Mouse (Mus musculus): Measurements from ENCODE around the gene R3hdm2. TPM values are rescaled to one million over a fixed set of nuclear protein-coding genes. Genes with fewer than 3 reads are reported as not detected.

Gene R3hdm2
- total RNA-seq, 2 experiments from 2014 or later: 37.4 to 90.3 TPM

DNA sequence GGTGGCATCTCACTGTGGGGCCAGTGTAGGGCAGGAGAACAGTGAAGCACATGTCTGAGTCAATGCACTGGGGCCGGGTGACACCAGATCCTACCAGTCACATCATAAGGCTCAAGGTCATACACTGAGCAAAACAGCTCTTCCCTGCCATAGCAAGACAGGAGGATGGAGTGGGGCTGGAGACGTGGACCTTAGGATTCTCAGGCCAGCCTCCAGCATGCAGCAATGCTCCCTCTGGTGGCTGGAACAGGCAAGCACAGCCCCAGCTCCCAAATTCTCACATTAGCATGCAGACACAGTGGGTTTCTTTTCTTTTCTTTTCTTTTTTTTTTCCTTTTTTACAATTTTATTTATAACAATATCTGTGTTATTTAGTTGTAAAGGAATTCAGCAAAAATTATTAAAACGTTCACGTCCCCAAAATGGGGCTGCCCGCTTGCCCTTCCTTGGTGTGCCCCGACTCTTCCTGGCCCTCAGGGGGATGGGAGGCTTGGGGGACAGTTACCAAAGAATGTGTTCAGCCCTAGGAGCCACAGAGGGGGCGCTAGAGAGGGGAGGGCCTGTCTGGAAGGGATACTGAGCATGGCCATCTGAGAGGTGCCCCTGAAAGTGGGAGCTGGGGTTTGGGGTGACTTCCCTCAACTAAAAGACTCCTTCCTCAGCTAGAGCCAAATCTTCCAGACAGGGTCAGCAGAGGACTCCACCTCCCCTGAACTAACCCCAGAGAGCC, 157.9 kb downstream of the R3hdm2 start:
- ATAC-seq (replicated peaks; ENCODE audit: poor library complexity): peak; percentile 81

GRCm38 (mm10) chr10:127541510-127541909, 161.4 kb downstream of the R3hdm2 start:
- ATAC-seq (replicated peaks; ENCODE audit: poor library complexity): no peak

GRCm38 (mm10) chr10:127542084-127542483, 162.0 kb downstream of the R3hdm2 start:
- no peak for ATAC-seq (replicated peaks; ENCODE audit: poor library complexity)

DNA sequence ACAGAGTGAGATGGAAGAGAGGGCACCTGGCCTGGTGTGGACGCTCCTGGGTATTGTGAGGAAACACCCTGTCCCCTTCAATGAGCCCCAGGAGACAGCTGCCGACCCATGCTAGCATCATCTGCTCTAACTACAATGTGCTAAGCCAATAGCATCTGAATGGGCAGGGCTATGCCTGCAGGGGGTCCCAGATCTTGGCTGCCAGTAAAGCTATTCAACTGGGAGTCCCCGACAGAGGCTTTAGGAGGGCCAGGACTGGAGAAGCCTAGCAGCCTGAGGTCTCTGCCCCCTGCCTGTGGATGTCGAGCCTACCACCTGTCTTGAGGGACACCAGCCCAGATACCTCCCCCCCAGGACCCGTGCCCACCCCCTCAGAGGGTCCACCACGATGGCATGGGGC, 162.6 kb downstream of the R3hdm2 start:
- ATAC-seq (replicated peaks; ENCODE audit: poor library complexity): no peak

DNA sequence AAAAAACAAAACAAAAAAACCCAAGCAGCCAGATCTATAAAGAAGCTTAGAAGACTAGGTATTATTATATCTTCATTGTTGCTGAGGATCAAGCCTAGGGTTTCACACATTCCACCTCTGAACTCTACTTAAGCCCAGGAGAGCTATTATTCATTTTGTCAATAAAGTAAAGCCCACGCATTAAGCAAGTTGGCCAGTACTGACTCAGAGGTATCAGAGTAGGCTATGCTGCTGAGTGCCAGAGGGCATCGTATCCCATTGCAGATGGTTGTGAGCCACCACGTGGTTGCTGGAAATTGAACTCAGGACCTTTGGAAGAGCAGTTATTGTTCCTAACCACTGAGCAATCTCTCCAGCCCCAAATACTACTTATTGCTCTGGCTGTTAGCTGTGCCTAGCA, 163.8 kb downstream of the R3hdm2 start:
- no peak for ATAC-seq (replicated peaks; ENCODE audit: poor library complexity)

DNA sequence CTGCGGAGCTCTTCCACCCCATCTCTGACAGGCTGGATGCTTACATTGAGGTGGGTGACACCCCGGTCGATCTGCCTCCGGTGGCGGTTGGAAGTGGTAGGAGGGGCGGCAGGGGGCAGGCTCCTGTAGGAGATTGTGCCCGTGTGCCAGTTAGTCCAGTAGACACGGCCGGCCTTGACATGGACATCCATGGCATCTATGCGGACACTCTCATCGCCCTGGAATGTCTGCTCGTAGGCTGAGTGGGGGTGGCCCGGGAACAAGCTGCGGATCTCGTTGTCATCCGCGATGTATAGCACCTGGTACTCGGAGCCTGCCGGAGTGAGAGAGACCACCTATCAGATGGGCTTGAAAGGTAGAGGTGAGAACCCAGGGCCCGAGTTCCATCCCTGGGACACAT, 164.2 kb downstream of the R3hdm2 start:
- no peak for ATAC-seq (replicated peaks; ENCODE audit: poor library complexity)

GRCm38 (mm10) chr10:127546505-127546904, 166.4 kb downstream of the R3hdm2 start:
- ATAC-seq (replicated peaks; ENCODE audit: poor library complexity): peak; percentile 27; the same call in 1 of the 2 replicates

- ATAC-seq (replicated peaks; ENCODE audit: poor library complexity): no peak
Measured at GRCm38 (mm10) chr10:127548236-127548635, 168.1 kb downstream of the R3hdm2 start.

Other genes with a start within 250 kb of the R3hdm2 start
- 212 and 219 TPM in 2 replicates for gene B4galnt1, start 215.1 kb upstream of the R3hdm2 start, total RNA-seq (2015)
- 122 and 139 TPM in 2 replicates for gene B4galnt1, start 215.1 kb upstream of the R3hdm2 start, total RNA-seq (2017)
- gene Slc26a10, start 199.7 kb upstream of the R3hdm2 start, total RNA-seq (2015): not detected in 2 replicates
- gene Slc26a10, start 199.7 kb upstream of the R3hdm2 start, total RNA-seq (2017): 0.84 and 0.87 TPM in 2 replicates
- 1.7 and 3.1 TPM in 2 replicates for gene Arhgef25, start 190.2 kb upstream of the R3hdm2 start, total RNA-seq (2015)
- 3.0 and 5.3 TPM in 2 replicates for gene Arhgef25, start 190.2 kb upstream of the R3hdm2 start, total RNA-seq (2017)
- gene Dtx3, start 184.6 kb upstream of the R3hdm2 start, total RNA-seq (2015): 23.8 and 28.0 TPM in 2 replicates
- 18.0 and 19.3 TPM in 2 replicates for gene Dtx3, start 184.6 kb upstream of the R3hdm2 start, total RNA-seq (2017)
- 9.7 and 11.2 TPM in 2 replicates for gene Pip4k2c, start 168.7 kb upstream of the R3hdm2 start, total RNA-seq (2015)
- gene Pip4k2c, start 168.7 kb upstream of the R3hdm2 start, total RNA-seq (2017): 11.4 and 12.1 TPM in 2 replicates
- gene Kif5a, start 117.0 kb upstream of the R3hdm2 start, total RNA-seq (2015): 0.05 and 0.25 TPM in 2 replicates
- 0.04 and 0.20 TPM in 2 replicates for gene Kif5a, start 117.0 kb upstream of the R3hdm2 start, total RNA-seq (2017)
- 63.6 and 66.8 TPM in 2 replicates for gene Dctn2, start 114.0 kb upstream of the R3hdm2 start, total RNA-seq (2015)
- 87.4 and 101 TPM in 2 replicates for gene Dctn2, start 114.0 kb upstream of the R3hdm2 start, total RNA-seq (2017)
- 41.9 and 44.0 TPM in 2 replicates for gene Mbd6, start 91.3 kb upstream of the R3hdm2 start, total RNA-seq (2015)
- 4.1 and 6.8 TPM in 2 replicates for gene Mbd6, start 91.3 kb upstream of the R3hdm2 start, total RNA-seq (2017)
- 88.3 and 93.1 TPM in 2 replicates for gene Mars, start 68.5 kb upstream of the R3hdm2 start, total RNA-seq (2015)
- gene Mars, start 68.5 kb upstream of the R3hdm2 start, total RNA-seq (2017): 196 and 210 TPM in 2 replicates
- gene Arhgap9, start 58.4 kb upstream of the R3hdm2 start, total RNA-seq (2015): 37.1 and 38.0 TPM in 2 replicates
- gene Arhgap9, start 58.4 kb upstream of the R3hdm2 start, total RNA-seq (2017): 37.3 and 39.5 TPM in 2 replicates
- gene Gli1, start 38.4 kb upstream of the R3hdm2 start, total RNA-seq (2015): not detected in 2 replicates
- gene Gli1, start 38.4 kb upstream of the R3hdm2 start, total RNA-seq (2017): not detected in 2 replicates
- 0.02 TPM in 1 of 2 replicates, not detected in the other for gene Inhbe, start 25.9 kb upstream of the R3hdm2 start, total RNA-seq (2015)
- not detected in 2 replicates for gene Inhbe, start 25.9 kb upstream of the R3hdm2 start, total RNA-seq (2017)
- not detected in 2 replicates for gene Inhbc, start 9.9 kb upstream of the R3hdm2 start, total RNA-seq (2015)
- not detected in 2 replicates for gene Inhbc, start 9.9 kb upstream of the R3hdm2 start, total RNA-seq (2017)
- 0.20 and 0.25 TPM in 2 replicates for gene Stac3, start 121.4 kb downstream of the R3hdm2 start, total RNA-seq (2015)
- gene Stac3, start 121.4 kb downstream of the R3hdm2 start, total RNA-seq (2017): 1.1 TPM in 1 of 2 replicates, not detected in the other
- not detected in 2 replicates for gene Ndufa4l2, start 134.6 kb downstream of the R3hdm2 start, total RNA-seq (2015)
- not detected in 2 replicates for gene Ndufa4l2, start 134.6 kb downstream of the R3hdm2 start, total RNA-seq (2017)
- gene Shmt2, start 142.1 kb downstream of the R3hdm2 start, total RNA-seq (2015): 91.3 and 92.6 TPM in 2 replicates
- gene Shmt2, start 142.1 kb downstream of the R3hdm2 start, total RNA-seq (2017): 95.8 and 100 TPM in 2 replicates
- not detected in 2 replicates for gene Nxph4, start 154.2 kb downstream of the R3hdm2 start, total RNA-seq (2015)
- gene Nxph4, start 154.2 kb downstream of the R3hdm2 start, total RNA-seq (2017): not detected in 2 replicates
- gene Lrp1, start 240.8 kb downstream of the R3hdm2 start, total RNA-seq (2015): 9.8 and 10.0 TPM in 2 replicates
- gene Lrp1, start 240.8 kb downstream of the R3hdm2 start, total RNA-seq (2017): 4.5 and 7.3 TPM in 2 replicates